Mouse (Mus musculus): ENCODE data around the gene Lipo3. TPM values are rescaled to one million over a fixed set of nuclear protein-coding genes. Genes with fewer than 3 reads are reported as not detected.

The Lipo3 gene
- polyA plus RNA-seq, 1 experiment from 2014 or later = 15.5 TPM

Small RNA genes lying within 50 kb of the gene (microRNA-seq; reads per million reads assigned to microRNA genes)
- gene Gm27440 = not detected

Other genes starting within 250 kb of the Lipo3 start
- not detected in 2 replicates for gene Lipo4, start 244.2 kb downstream of the Lipo3 start, polyA plus RNA-seq (2015; fragmentation: Nextera tagmentation; extraction: Ambion mirVana)
- gene Gm8978, start 136.7 kb downstream of the Lipo3 start, polyA plus RNA-seq (2015; fragmentation: Nextera tagmentation; extraction: Ambion mirVana) = not detected in 2 replicates
- 1.2 and 1.7 TPM in 2 replicates for gene Lipo2, start 10.6 kb downstream of the Lipo3 start, polyA plus RNA-seq (2015; fragmentation: Nextera tagmentation; extraction: Ambion mirVana)
- gene Lipo1, start 25.5 kb upstream of the Lipo3 start, polyA plus RNA-seq (2015; fragmentation: Nextera tagmentation; extraction: Ambion mirVana) = not detected in 2 replicates
- not detected in 2 replicates for gene Lipf, start 199.2 kb upstream of the Lipo3 start, polyA plus RNA-seq (2015; fragmentation: Nextera tagmentation; extraction: Ambion mirVana)
- not detected in 2 replicates for gene Lipk, start 246.3 kb upstream of the Lipo3 start, polyA plus RNA-seq (2015; fragmentation: Nextera tagmentation; extraction: Ambion mirVana)